Mouse (Mus musculus): ENCODE measurements at regions not wholly inside any gene's neighbourhood (a gene's known extent, or its start where the extent isn't known, plus 50 kb on each side); places are given as distances from the start of the nearest gene placed in this dataset.
"Not testable (repeated sequence)": the region's sequence is repeated elsewhere in the genome, so short reads cannot be mapped to it uniquely, and the experiment has no call there.

GRCm38 (mm10) chr7:72998374-72998773, 376.9 kb upstream of the Rgma start:
- DNase-seq (ENCODE audit: extremely low spot score in 1 of 2, low spot score in 1 of 2), result peak in 1 of 2 experiments; percentile 12

GRCm38 (mm10) chr7:73019151-73019550, 356.2 kb upstream of the Rgma start:
- no peak for DNase-seq (ENCODE audit: extremely low spot score in 1 of 2, low spot score in 1 of 2)

GRCm38 (mm10) chr7:73019764-73020354, 355.4 kb upstream of the Rgma start:
- DNase-seq (ENCODE audit: extremely low spot score in 1 of 2, low spot score in 1 of 2), result no peak

GRCm38 (mm10) chr7:73021786-73022185, 353.5 kb upstream of the Rgma start:
- DNase-seq (ENCODE audit: extremely low spot score in 1 of 2, low spot score in 1 of 2), result no peak

- peak in 1 of 2 experiments; percentile 35 for DNase-seq (ENCODE audit: extremely low spot score in 1 of 2, low spot score in 1 of 2)
Measured at GRCm38 (mm10) chr7:73025640-73026039, 349.7 kb upstream of the Rgma start.

- DNase-seq (ENCODE audit: extremely low spot score in 1 of 2, low spot score in 1 of 2), result peak in 1 of 2 experiments; percentile 47
Measured at GRCm38 (mm10) chr7:73028952-73029351, 346.4 kb upstream of the Rgma start.

- DNase-seq (ENCODE audit: extremely low spot score in 1 of 2, low spot score in 1 of 2), result no peak
Measured at GRCm38 (mm10) chr7:73031407-73031806, 343.9 kb upstream of the Rgma start.

- peak; percentile 17 to 50 for DNase-seq (ENCODE audit: extremely low spot score in 1 of 2, low spot score in 1 of 2)
Measured at GRCm38 (mm10) chr7:73032316-73032980, 342.9 kb upstream of the Rgma start.

GRCm38 (mm10) chr7:73036801-73037555, 338.3 kb upstream of the Rgma start:
- peak; percentile 48 to 58 for DNase-seq (ENCODE audit: extremely low spot score in 1 of 2, low spot score in 1 of 2)

GRCm38 (mm10) chr7:73037638-73038037, 337.7 kb upstream of the Rgma start:
- DNase-seq (ENCODE audit: extremely low spot score in 1 of 2, low spot score in 1 of 2), result no peak

GRCm38 (mm10) chr7:73039921-73040320, 335.4 kb upstream of the Rgma start:
- DNase-seq (ENCODE audit: extremely low spot score in 1 of 2, low spot score in 1 of 2), result no peak

GRCm38 (mm10) chr7:73044316-73044715, 331.0 kb upstream of the Rgma start:
- DNase-seq (ENCODE audit: extremely low spot score in 1 of 2, low spot score in 1 of 2), result no peak

- no peak for DNase-seq (ENCODE audit: extremely low spot score in 1 of 2, low spot score in 1 of 2)
Measured at GRCm38 (mm10) chr7:73055891-73056290, 319.4 kb upstream of the Rgma start.

- DNase-seq (ENCODE audit: extremely low spot score in 1 of 2, low spot score in 1 of 2), result no peak
Measured at GRCm38 (mm10) chr7:73063556-73063955, 311.8 kb upstream of the Rgma start.

GRCm38 (mm10) chr7:73068534-73068933, 306.8 kb upstream of the Rgma start:
- no peak for DNase-seq (ENCODE audit: extremely low spot score in 1 of 2, low spot score in 1 of 2)

GRCm38 (mm10) chr7:73069352-73069751, 306.0 kb upstream of the Rgma start:
- no peak for DNase-seq (ENCODE audit: extremely low spot score in 1 of 2, low spot score in 1 of 2)

- DNase-seq (ENCODE audit: extremely low spot score in 1 of 2, low spot score in 1 of 2), result not testable (repeated sequence)
Measured at GRCm38 (mm10) chr7:73075391-73075790, 299.9 kb upstream of the Rgma start.

GRCm38 (mm10) chr7:73087496-73088185, 287.7 kb upstream of the Rgma start:
- DNase-seq (ENCODE audit: extremely low spot score in 1 of 2, low spot score in 1 of 2), result peak in 1 of 2 experiments; percentile 4

- no peak for DNase-seq (ENCODE audit: extremely low spot score in 1 of 2, low spot score in 1 of 2)
Measured at GRCm38 (mm10) chr7:73088321-73088720, 287.0 kb upstream of the Rgma start.

- DNase-seq (ENCODE audit: extremely low spot score in 1 of 2, low spot score in 1 of 2), result no peak
Measured at GRCm38 (mm10) chr7:73091758-73092157, 283.6 kb upstream of the Rgma start.

GRCm38 (mm10) chr7:73094059-73094458, 281.2 kb upstream of the Rgma start:
- peak in 1 of 2 experiments; percentile 29 for DNase-seq (ENCODE audit: extremely low spot score in 1 of 2, low spot score in 1 of 2)
